In the genomic region with DNA sequence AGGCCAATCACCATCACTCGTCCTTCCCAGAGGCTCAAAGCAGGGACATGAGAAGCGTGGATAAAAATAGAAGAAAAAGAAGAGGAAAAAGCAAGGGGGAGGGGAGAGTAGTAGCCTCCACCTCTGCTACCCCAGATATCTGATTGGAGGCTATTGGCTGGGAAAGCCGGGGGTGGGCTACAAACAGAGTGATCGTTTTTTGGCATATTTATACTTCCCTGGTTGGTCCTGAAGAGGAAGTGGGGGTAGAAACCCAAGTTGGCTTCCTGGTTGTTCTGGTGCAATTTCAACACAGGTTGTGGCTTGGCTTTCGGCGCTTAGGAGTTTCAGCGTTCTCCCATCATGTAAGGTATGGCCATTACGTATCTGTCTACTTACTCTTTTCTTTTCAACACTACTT, we compare ENCODE assay signal across 8 mouse cellular contexts. TPM values are rescaled to one million over a fixed set of nuclear protein-coding genes. Genes with fewer than 3 reads are reported as not detected.
DNase-seq lines count a peak whose midpoint lies in the region; ATAC-seq and TF ChIP-seq lines count a peak whose summit lies in the region.

Klhl23 (plus strand) TSS at position 234 of the 400 bp plus-strand sequence.

- no peak for DNase-seq in layer of hippocampus, adult 2 months (ENCODE audit: low spot score in 2 of 2)
- no peak for DNase-seq in layer of hippocampus, adult 9-10 months (ENCODE audit: low spot score)
- DNase-seq in gonadal fat pad, adult 2 months (ENCODE audit: low read depth): no peak
- DNase-seq in lung, postnatal 10 days: peak; percentile 55

- H3K36me3 ChIP-seq in intestine, embryonic 16.5 days (ENCODE audit: control insufficient read depth, insufficient read depth, low read length): no peaks in the 10 kb centered on the region
- H3K36me3 ChIP-seq in small intestine, adult 2 months (ENCODE audit: control insufficient read depth, insufficient read depth, low read length): no peaks in the 10 kb centered on the region

- H3K4me2 ChIP-seq in intestine, embryonic 16.5 days (ENCODE audit: low read depth, low read length): peak within 1 kb of the TSS; percentile 62

- no peak for TF ChIP-seq CTCF in layer of hippocampus, adult 2 months (conservative IDR thresholded peaks at IDR 0.05)
- TF ChIP-seq CTCF in small intestine, adult 2 months (IDR thresholded peaks at IDR 0.05; ENCODE audit: extremely low read depth, insufficient read length, insufficient replicate concordance, low read depth, low read length): no peak

- WGBS in intestine, embryonic 16.5 days: 4% methylated on average over 8 of the region's 8 CpGs
- WGBS in small intestine, adult 2 months: 15% methylated on average over 8 of the region's 8 CpGs

- peak within 1 kb of the TSS; percentile 93 for H3K27ac ChIP-seq in layer of hippocampus, adult 2 months
- H3K27ac ChIP-seq in brown adipose tissue, adult 24 weeks (replicated peaks; ENCODE audit: low read depth, low read length): no peak within 1 kb of the TSS
- peak within 1 kb of the TSS; percentile 95 for H3K27ac ChIP-seq in intestine, embryonic 16.5 days (ENCODE audit: low read length)
- H3K27ac ChIP-seq in small intestine, adult 2 months (ENCODE audit: insufficient read depth, low read depth, low read length): peak within 1 kb of the TSS; percentile 73

- H3K9me3 ChIP-seq in intestine, embryonic 16.5 days (ENCODE audit: control insufficient read depth, low read length): no peaks in the 10 kb centered on the region

- TF ChIP-seq POLR2A in small intestine, adult 2 months (IDR thresholded peaks at IDR 0.05; ENCODE audit: low read depth, low read length): no peak

- peak within 1 kb of the TSS; percentile 93 for H3K9ac ChIP-seq in intestine, embryonic 16.5 days (ENCODE audit: low read depth, low read length)

- no peaks in the 10 kb centered on the region; the same call in 1 of the 2 replicates for H3K4me1 ChIP-seq in brown adipose tissue, adult 24 weeks (ENCODE audit: control insufficient read depth, insufficient read depth, insufficient read length, low read length)
- H3K4me1 ChIP-seq in intestine, embryonic 16.5 days (ENCODE audit: control insufficient read depth, insufficient read depth, low read length): 0 out of 2 replicates have a peak, but pooled peaks cover 4% of the 10 kb centered on the region
- no peaks in the 10 kb centered on the region; the same call in 1 of the 2 replicates for H3K4me1 ChIP-seq in small intestine, adult 2 months (ENCODE audit: control insufficient read depth, insufficient read depth, insufficient read length, low read length)

- H3K27me3 ChIP-seq in intestine, embryonic 16.5 days (replicated peaks; ENCODE audit: control insufficient read depth, insufficient read depth, low read length): no peaks in the 10 kb centered on the region
- H3K27me3 ChIP-seq in small intestine, adult 2 months (ENCODE audit: control insufficient read depth, insufficient read depth, low read length): no peaks in the 10 kb centered on the region; the same call in 1 of the 2 replicates

- H3K4me3 ChIP-seq in layer of hippocampus, adult 2 months: peak within 1 kb of the TSS; percentile 75
- H3K4me3 ChIP-seq in brown adipose tissue, adult 24 weeks (ENCODE audit: insufficient read depth, low read depth, low read length): peak within 1 kb of the TSS; percentile 76
- peak within 1 kb of the TSS; percentile 87 for H3K4me3 ChIP-seq in intestine, embryonic 16.5 days (ENCODE audit: low read length)
- H3K4me3 ChIP-seq in small intestine, adult 2 months (ENCODE audit: low read depth, low read length): peak within 1 kb of the TSS; percentile 86

- 0 out of 2 replicates have a peak, but pooled peaks have one; percentile 2 for ATAC-seq in intestine, embryonic 16.5 days
- ATAC-seq in frontal cortex, adult (ENCODE audit: low TSS enrichment): no peak

RNA-seq across cellular contexts. Expression of gene Klhl23, which starts in this region (rescaled TPM):
- total RNA-seq in layer of hippocampus, adult 2 months (2021): 10 to 100 TPM; 43.8 to 44.3 TPM
- 0.95 and 1.2 TPM in 2 replicates for polyA plus RNA-seq in brown adipose tissue, adult 24 weeks (2012; ENCODE audit: insufficient read depth, insufficient read length, missing spikeins)
- 11.0 and 11.8 TPM in 2 replicates for polyA plus RNA-seq in gonadal fat pad, adult 2 months (2012; rRNA removed)
- polyA plus RNA-seq in intestine, embryonic 16.5 days (2015; fragmentation: Nextera tagmentation; extraction: Ambion mirVana): 29.5 and 31.1 TPM in 2 replicates
- polyA plus RNA-seq in small intestine, adult 2 months (2012; rRNA removed): 1.9 and 2.7 TPM in 2 replicates
